Mouse (Mus musculus): Measurements from ENCODE around the gene Serp1. TPM values are rescaled to one million over a fixed set of nuclear protein-coding genes. Genes with fewer than 3 reads are reported as not detected.

The Serp1 gene
- polyA plus RNA-seq, 1 experiment, result 41.4 TPM

- peaks cover 22% of the 10 kb centered on the region for H3K79me3 ChIP-seq (ENCODE audit: low read depth)
- TF ChIP-seq USF1 (IDR thresholded peaks at IDR 0.05; ENCODE audit: low read depth) (no peak), MAX (IDR thresholded peaks at IDR 0.05) (no peak), MYOG (IDR thresholded peaks at IDR 0.05; ENCODE audit: control insufficient read depth, extremely low read depth, insufficient read length) (no peak), CTCF (IDR thresholded peaks at IDR 0.05; ENCODE audit: control insufficient read depth, insufficient read depth, insufficient read length) (no peak), CEBPB (IDR thresholded peaks at IDR 0.05; ENCODE audit: low read depth) (no peak), MYOD1 (IDR thresholded peaks at IDR 0.05; ENCODE audit: control insufficient read depth, insufficient read length, low read depth) (no peak), FOSL1 (IDR thresholded peaks at IDR 0.05; ENCODE audit: insufficient read depth, low read length, poor library complexity, severe bottlenecking) (no peak)
- H3K79me2 ChIP-seq (ENCODE audit: control insufficient read depth, insufficient read depth), result peaks cover 27% of the 10 kb centered on the region
- H3ac ChIP-seq (ENCODE audit: control insufficient read depth, insufficient read length, low read depth), result no peak overlapping the region
- peaks cover 37% of the 10 kb centered on the region for H3K36me3 ChIP-seq (ENCODE audit: control insufficient read depth, insufficient read depth)
- no peaks in the 10 kb centered on the region for H3K27me3 ChIP-seq (ENCODE audit: control insufficient read depth, insufficient read depth, insufficient read length)
- H3K4me3 ChIP-seq (ENCODE audit: insufficient read depth, poor library complexity, severe bottlenecking), result no peak overlapping the region
These were observed 4.3 kb downstream of the Serp1 start for GRCm38 (mm10) chr3:58521361-58521760.

- H3K36me3 ChIP-seq (ENCODE audit: control insufficient read depth, insufficient read depth), result peaks cover 37% of the 10 kb centered on the region
- H3K79me2 ChIP-seq (ENCODE audit: control insufficient read depth, insufficient read depth), result peaks cover 19% of the 10 kb centered on the region
- TF ChIP-seq MAX (IDR thresholded peaks at IDR 0.05) (no peak), FOSL1 (IDR thresholded peaks at IDR 0.05; ENCODE audit: insufficient read depth, low read length, poor library complexity, severe bottlenecking) (no peak), USF1 (IDR thresholded peaks at IDR 0.05; ENCODE audit: low read depth) (no peak), CEBPB (IDR thresholded peaks at IDR 0.05; ENCODE audit: low read depth) (no peak), CTCF (IDR thresholded peaks at IDR 0.05; ENCODE audit: control insufficient read depth, insufficient read depth, insufficient read length) (no peak), MYOG (IDR thresholded peaks at IDR 0.05; ENCODE audit: control insufficient read depth, extremely low read depth, insufficient read length) (no peak), MYOD1 (IDR thresholded peaks at IDR 0.05; ENCODE audit: control insufficient read depth, insufficient read length, low read depth) (no peak)
These were observed 5.4 kb downstream of the Serp1 start for GRCm38 (mm10) chr3:58520286-58520685.

GRCm38 (mm10) chr3:58519536-58519935 lies 6.2 kb downstream of the Serp1 start:
- H3K27me3 ChIP-seq (ENCODE audit: control insufficient read depth, insufficient read depth, insufficient read length), result no peaks in the 10 kb centered on the region
- peaks cover 11% of the 10 kb centered on the region for H3K79me3 ChIP-seq (ENCODE audit: low read depth)
- H3K36me3 ChIP-seq (ENCODE audit: control insufficient read depth, insufficient read depth), result peaks cover 37% of the 10 kb centered on the region
- H3ac ChIP-seq (ENCODE audit: control insufficient read depth, insufficient read length, low read depth), result no peak overlapping the region
- H3K4me3 ChIP-seq (ENCODE audit: insufficient read depth, poor library complexity, severe bottlenecking), result no peak overlapping the region
- H3K79me2 ChIP-seq (ENCODE audit: control insufficient read depth, insufficient read depth), result peaks cover 12% of the 10 kb centered on the region
- TF ChIP-seq USF1 (IDR thresholded peaks at IDR 0.05; ENCODE audit: low read depth) (no peak), CEBPB (IDR thresholded peaks at IDR 0.05; ENCODE audit: low read depth) (no peak), MYOD1 (IDR thresholded peaks at IDR 0.05; ENCODE audit: control insufficient read depth, insufficient read length, low read depth) (no peak), FOSL1 (IDR thresholded peaks at IDR 0.05; ENCODE audit: insufficient read depth, low read length, poor library complexity, severe bottlenecking) (no peak), MYOG (IDR thresholded peaks at IDR 0.05; ENCODE audit: control insufficient read depth, extremely low read depth, insufficient read length) (no peak), MAX (IDR thresholded peaks at IDR 0.05) (no peak), CTCF (IDR thresholded peaks at IDR 0.05; ENCODE audit: control insufficient read depth, insufficient read depth, insufficient read length) (no peak)

More at GRCm38 (mm10) chr3:58520286-58520685, 5.4 kb downstream of the Serp1 start:
- peaks cover 19% of the 10 kb centered on the region for H3K79me3 ChIP-seq (ENCODE audit: low read depth)
- H3ac ChIP-seq (ENCODE audit: control insufficient read depth, insufficient read length, low read depth), result no peak overlapping the region
- H3K27me3 ChIP-seq (ENCODE audit: control insufficient read depth, insufficient read depth, insufficient read length), result no peaks in the 10 kb centered on the region
- no peak overlapping the region for H3K4me3 ChIP-seq (ENCODE audit: insufficient read depth, poor library complexity, severe bottlenecking)

- no peak overlapping the region for H3ac ChIP-seq (ENCODE audit: control insufficient read depth, insufficient read length, low read depth)
- H3K79me3 ChIP-seq (ENCODE audit: low read depth), result peaks cover 6% of the 10 kb centered on the region
- no peak overlapping the region for H3K4me3 ChIP-seq (ENCODE audit: insufficient read depth, poor library complexity, severe bottlenecking)
- peaks cover 6% of the 10 kb centered on the region for H3K79me2 ChIP-seq (ENCODE audit: control insufficient read depth, insufficient read depth)
- no peaks in the 10 kb centered on the region for H3K27me3 ChIP-seq (ENCODE audit: control insufficient read depth, insufficient read depth, insufficient read length)
- no peak for TF ChIP-seq USF1 (IDR thresholded peaks at IDR 0.05; ENCODE audit: low read depth)
- H3K36me3 ChIP-seq (ENCODE audit: control insufficient read depth, insufficient read depth), result peaks cover 33% of the 10 kb centered on the region
These were observed 6.7 kb downstream of the Serp1 start for GRCm38 (mm10) chr3:58518962-58519361.

GRCm38 (mm10) chr3:58517800-58518199 lies 7.9 kb downstream of the Serp1 start:
- TF ChIP-seq MYOD1 (IDR thresholded peaks at IDR 0.05; ENCODE audit: control insufficient read depth, insufficient read length, low read depth) (no peak), FOSL1 (IDR thresholded peaks at IDR 0.05; ENCODE audit: insufficient read depth, low read length, poor library complexity, severe bottlenecking) (no peak), CTCF (IDR thresholded peaks at IDR 0.05; ENCODE audit: control insufficient read depth, insufficient read depth, insufficient read length) (no peak), USF1 (IDR thresholded peaks at IDR 0.05; ENCODE audit: low read depth) (no peak), CEBPB (IDR thresholded peaks at IDR 0.05; ENCODE audit: low read depth) (no peak), MAX (IDR thresholded peaks at IDR 0.05) (no peak), MYOG (IDR thresholded peaks at IDR 0.05; ENCODE audit: control insufficient read depth, extremely low read depth, insufficient read length) (no peak)
- no peaks in the 10 kb centered on the region for H3K27me3 ChIP-seq (ENCODE audit: control insufficient read depth, insufficient read depth, insufficient read length)
- H3K36me3 ChIP-seq (ENCODE audit: control insufficient read depth, insufficient read depth), result peaks cover 22% of the 10 kb centered on the region
- no peaks in the 10 kb centered on the region for H3K79me2 ChIP-seq (ENCODE audit: control insufficient read depth, insufficient read depth)
- no peak overlapping the region for H3ac ChIP-seq (ENCODE audit: control insufficient read depth, insufficient read length, low read depth)
- H3K4me3 ChIP-seq (ENCODE audit: insufficient read depth, poor library complexity, severe bottlenecking), result no peak overlapping the region
- peaks cover 3% of the 10 kb centered on the region for H3K79me3 ChIP-seq (ENCODE audit: low read depth)

GRCm38 (mm10) chr3:58517258-58517657 lies 8.4 kb downstream of the Serp1 start:
- Histone ChIP-seq H3K27me3 (ENCODE audit: control insufficient read depth, insufficient read depth, insufficient read length) (no peaks in the 10 kb centered on the region), H3K79me2 (ENCODE audit: control insufficient read depth, insufficient read depth) (no peaks in the 10 kb centered on the region)

More at GRCm38 (mm10) chr3:58517258-58517657, 8.4 kb downstream of the Serp1 start:
- TF ChIP-seq MAX (IDR thresholded peaks at IDR 0.05) (no peak), USF1 (IDR thresholded peaks at IDR 0.05; ENCODE audit: low read depth) (no peak), FOSL1 (IDR thresholded peaks at IDR 0.05; ENCODE audit: insufficient read depth, low read length, poor library complexity, severe bottlenecking) (no peak), MYOG (IDR thresholded peaks at IDR 0.05; ENCODE audit: control insufficient read depth, extremely low read depth, insufficient read length) (no peak), CEBPB (IDR thresholded peaks at IDR 0.05; ENCODE audit: low read depth) (no peak), CTCF (IDR thresholded peaks at IDR 0.05; ENCODE audit: control insufficient read depth, insufficient read depth, insufficient read length) (no peak), MYOD1 (IDR thresholded peaks at IDR 0.05; ENCODE audit: control insufficient read depth, insufficient read length, low read depth) (no peak)
- no peak overlapping the region for H3K4me3 ChIP-seq (ENCODE audit: insufficient read depth, poor library complexity, severe bottlenecking)
- H3ac ChIP-seq (ENCODE audit: control insufficient read depth, insufficient read length, low read depth), result no peak overlapping the region
- H3K79me3 ChIP-seq (ENCODE audit: low read depth), result peaks cover 2% of the 10 kb centered on the region
- peaks cover 16% of the 10 kb centered on the region for H3K36me3 ChIP-seq (ENCODE audit: control insufficient read depth, insufficient read depth)
